Mouse (Mus musculus): Measurements from ENCODE around the gene Slc37a4.
"Not testable (repeated sequence)": the region's sequence is repeated elsewhere in the genome, so short reads cannot be mapped to it uniquely, and the experiment has no call there.

Gene Slc37a4

GRCm38 (mm10) chr9:44444402-44445025 lies 47.9 kb downstream of the Slc37a4 start:
- not testable (repeated sequence) for H3K36me3 ChIP-seq (ENCODE audit: control insufficient read depth, insufficient read depth, low read length, poor library complexity, severe bottlenecking); H3K27me3 ChIP-seq (ENCODE audit: control insufficient read depth, insufficient read depth, low read length, poor library complexity, severe bottlenecking); DNase-seq (ENCODE audit: low read depth, low spot score)

GRCm38 (mm10) chr9:44450387-44450786 lies 53.7 kb downstream of the Slc37a4 start:
- H3K36me3 ChIP-seq (ENCODE audit: control insufficient read depth, insufficient read depth, low read length, poor library complexity, severe bottlenecking): no peaks in the 10 kb centered on the region
- DNase-seq (ENCODE audit: low read depth, low spot score): peak; percentile 70
- H3K27me3 ChIP-seq (ENCODE audit: control insufficient read depth, insufficient read depth, low read length, poor library complexity, severe bottlenecking): no peaks in the 10 kb centered on the region

Data from splenic B cell, adult 2 months (primary cell).